ENCODE assay signal across 17 mouse cellular contexts in the genomic region with DNA sequence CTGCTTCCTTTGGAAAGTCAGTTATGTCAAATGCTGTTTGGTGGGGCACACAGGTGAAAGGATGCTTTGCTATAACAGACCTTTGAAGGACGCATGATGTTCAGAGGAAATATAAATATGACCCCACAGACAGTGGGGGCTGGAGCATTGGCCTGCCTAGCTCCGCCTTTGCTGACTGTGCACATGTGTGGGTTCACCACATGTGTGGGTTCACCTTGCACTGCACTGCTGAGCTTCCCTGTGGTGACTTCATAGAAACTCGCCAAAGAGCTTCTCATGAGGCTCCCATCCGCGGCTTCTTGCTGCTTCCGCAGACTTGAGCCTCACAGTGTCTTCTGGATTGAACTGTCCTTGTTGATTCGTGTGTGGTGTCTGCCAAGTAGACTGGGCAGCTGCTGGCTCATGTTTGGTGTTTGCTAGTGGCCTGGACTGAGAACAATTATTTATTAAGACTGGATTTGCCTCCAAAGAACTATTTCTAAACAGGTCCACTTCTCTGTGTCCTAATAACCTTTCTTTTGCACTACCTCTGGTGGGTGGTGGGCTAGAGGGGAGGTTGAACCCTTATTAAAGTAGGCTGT. TPM values are rescaled to one million over a fixed set of nuclear protein-coding genes. Genes with fewer than 3 reads are reported as not detected.
DNase-seq lines count a peak whose midpoint lies in the region; ATAC-seq and TF ChIP-seq lines count a peak whose summit lies in the region.
"Had no signal": no experiment of that assay in that cellular context is flagged by ENCODE, and none has a peak within 500 bp of the region (broad histone marks: within the 10 kb centered on the region; RNA-seq: fewer than 3 reads in every experiment).

No protein-coding gene starts in this region.

- DNase-seq in layer of hippocampus, adult 2 months (ENCODE audit: low spot score in 2 of 2): no peak
- no peak for DNase-seq in layer of hippocampus, postnatal 25 days (ENCODE audit: extremely low spot score in 1 of 2, low spot score in 1 of 2)
- peak; percentile 48 for DNase-seq in CD4-positive helper T cell, adult 2 months (ENCODE audit: low read depth, low spot score)
- DNase-seq in gastrocnemius, postnatal 4 days (ENCODE audit: low spot score in 2 of 2): no peak
- no peak for DNase-seq in cerebellum, adult 9-11 months
- DNase-seq: cerebellum, adult 11 months; heart, adult 18-20 months; liver; right cerebral cortex, postnatal 14 days had no signal

- H3K36me3 ChIP-seq in midbrain, embryonic 12.5 days: no peaks in the 10 kb centered on the region
- H3K36me3 ChIP-seq: embryonic facial prominence, embryonic 12.5 days; lung, embryonic 15.5 days had no signal

- no peak overlapping the region for H3K4me3 ChIP-seq in layer of hippocampus, adult 2 months
- H3K4me3 ChIP-seq in midbrain, embryonic 12.5 days: no peak overlapping the region
- H3K4me3 ChIP-seq: embryonic facial prominence, embryonic 12.5 days; lung, embryonic 15.5 days; myocyte had no signal

- H3K27ac ChIP-seq in layer of hippocampus, adult 2 months: peak overlapping the region; percentile 32; the same call in 1 of the 2 replicates
- H3K27ac ChIP-seq in midbrain, embryonic 12.5 days (replicated peaks): peak overlapping the region; percentile 42; the same call in 1 of the 2 replicates
- H3K27ac ChIP-seq: embryonic facial prominence, embryonic 12.5 days; hindbrain, postnatal 0 days; kidney, postnatal 0 days; lung, embryonic 15.5 days; stomach, postnatal 0 days had no signal

- peaks cover 51% of the 10 kb centered on the region for H3K4me1 ChIP-seq in midbrain, embryonic 12.5 days

- H3K4me2 ChIP-seq in midbrain, embryonic 12.5 days (replicated peaks): no peak overlapping the region
- H3K4me2 ChIP-seq: embryonic facial prominence, embryonic 12.5 days; lung, embryonic 15.5 days had no signal

- H3K9ac ChIP-seq in midbrain, embryonic 12.5 days (replicated peaks): no peak overlapping the region
- H3K9ac ChIP-seq: embryonic facial prominence, embryonic 12.5 days; lung, embryonic 15.5 days had no signal

- no peak for TF ChIP-seq CTCF in layer of hippocampus, adult 2 months (conservative IDR thresholded peaks at IDR 0.05)

- H3K9me3 ChIP-seq in midbrain, embryonic 12.5 days: no peaks in the 10 kb centered on the region
- H3K9me3 ChIP-seq: embryonic facial prominence, embryonic 12.5 days; lung, embryonic 15.5 days had no signal

- peaks cover 6% of the 10 kb centered on the region; the same call in 1 of the 2 replicates for H3K27me3 ChIP-seq in midbrain, embryonic 12.5 days
- H3K27me3 ChIP-seq: embryonic facial prominence, embryonic 12.5 days; lung, embryonic 15.5 days had no signal

- 85% methylated on average over 7 of the region's 7 CpGs for WGBS in midbrain, embryonic 12.5 days

- peak; percentile 70 for ATAC-seq in CD4-positive, CD25-positive, alpha-beta regulatory T cell, adult 4 months
- peak; percentile 41; the same call in 1 of the 2 replicates for ATAC-seq in midbrain, embryonic 12.5 days (ENCODE audit: low FRiP score, low read depth)

RNA-seq across cellular contexts. Expression of gene Med13l, which starts 59.9 kb away (rescaled TPM):
- total RNA-seq in layer of hippocampus, adult 2 months (2021): 100 to 1,000 TPM; 121 to 128 TPM
- total RNA-seq in layer of hippocampus, postnatal 25 days (2021): 100 to 1,000 TPM in 1 of 2 experiments, 10 to 100 TPM in 1; 94.0 to 105 TPM
- 10 to 100 TPM; 22.0 to 25.3 TPM for polyA plus RNA-seq in CD4-positive, CD25-positive, alpha-beta regulatory T cell, adult 4 months (2017; shearing (Covaris generic))
- polyA plus RNA-seq in midbrain, embryonic 12.5 days (2016; fragmentation: Nextera tagmentation; extraction: Ambion mirVana): 14.5 and 14.7 TPM in 2 replicates
- total RNA-seq in gastrocnemius, postnatal 4 days (2021): 10 to 100 TPM; 38.6 to 42.3 TPM
